Mouse (Mus musculus): ENCODE results near the gene Per2. TPM values are rescaled to one million over a fixed set of nuclear protein-coding genes. Genes with fewer than 3 reads are reported as not detected.
"Not testable (repeated sequence)": the region's sequence is repeated elsewhere in the genome, so short reads cannot be mapped to it uniquely, and the experiment has no call there.

Gene Per2
- polyA plus RNA-seq, 1 experiment from 2014 or later, result 7.3 TPM

GRCm38 (mm10) chr1:91482616-91483211 is 23.6 kb upstream of the Per2 start:
- Histone ChIP-seq H3K4me1 (ENCODE audit: insufficient read depth, low read depth, low read length) (peaks cover 4% of the 10 kb centered on the region; the same call in 1 of the 2 replicates), H3K4me2 (replicated peaks; ENCODE audit: low read depth, low read length) (no peak overlapping the region), H3K36me3 (ENCODE audit: insufficient read depth, low read length) (no peaks in the 10 kb centered on the region), H3K9me3 (ENCODE audit: low read length) (no peaks in the 10 kb centered on the region), H3K27ac (ENCODE audit: low read length) (peak overlapping the region; percentile 54; the same call in 1 of the 2 replicates), H3K27me3 (replicated peaks; ENCODE audit: insufficient read depth, low read length) (no peaks in the 10 kb centered on the region), H3K4me3 (ENCODE audit: low read depth, low read length) (no peak overlapping the region), H3K9ac (replicated peaks; ENCODE audit: low read depth) (no peak overlapping the region)
- peak; percentile 72 for ATAC-seq
- no peak for TF ChIP-seq CTCF (IDR thresholded peaks at IDR 0.05)
- TF ChIP-seq EP300 (IDR thresholded peaks at IDR 0.05), result peak; percentile 40; the same call in 1 of the 2 replicates
- WGBS, result 55% methylated on average over 7 of the region's 7 CpGs
- DNase-seq (ENCODE audit: low spot score), result peak; percentile 61

- peaks cover 4% of the 10 kb centered on the region; the same call in 1 of the 2 replicates for H3K4me1 ChIP-seq (ENCODE audit: insufficient read depth, low read depth, low read length)
- H3K9ac ChIP-seq (replicated peaks; ENCODE audit: low read depth), result no peak overlapping the region
- ATAC-seq (no peak), DNase-seq (ENCODE audit: low spot score) (no peak)
- no peak overlapping the region for H3K4me2 ChIP-seq (replicated peaks; ENCODE audit: low read depth, low read length)
- no peaks in the 10 kb centered on the region for H3K27me3 ChIP-seq (replicated peaks; ENCODE audit: insufficient read depth, low read length)
- H3K9me3 ChIP-seq (ENCODE audit: low read length), result no peaks in the 10 kb centered on the region
- no peak overlapping the region for H3K4me3 ChIP-seq (ENCODE audit: low read depth, low read length)
- WGBS, result 95% methylated on average over 1 of the region's 1 CpGs
- TF ChIP-seq EP300 (IDR thresholded peaks at IDR 0.05) (no peak), CTCF (IDR thresholded peaks at IDR 0.05) (peak; percentile 16; the same call in 1 of the 2 replicates)
- no peak overlapping the region for H3K27ac ChIP-seq (ENCODE audit: low read length)
- no peaks in the 10 kb centered on the region for H3K36me3 ChIP-seq (ENCODE audit: insufficient read depth, low read length)
These were observed 19.8 kb upstream of the Per2 start for GRCm38 (mm10) chr1:91478958-91479357.

DNA sequence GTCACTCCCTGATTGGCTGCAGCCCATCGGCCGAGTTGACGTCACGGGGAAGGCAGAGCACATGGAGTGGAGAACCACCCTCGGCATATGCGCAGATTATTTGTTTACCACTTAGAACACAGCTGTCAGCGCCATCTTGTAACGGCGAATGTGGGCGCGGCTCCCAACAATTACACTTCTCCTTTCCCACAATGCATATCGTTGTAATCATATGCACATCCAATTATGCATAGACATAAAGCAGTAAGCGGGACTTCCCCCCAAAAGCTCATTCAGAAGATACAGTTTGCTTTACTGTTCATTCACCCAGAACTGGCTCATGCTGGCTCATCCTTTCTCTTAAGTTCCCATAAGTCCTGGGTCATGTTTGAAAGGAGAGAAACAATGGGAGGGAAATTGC is 19.0 kb upstream of the Per2 start:
- H3K4me3 ChIP-seq (ENCODE audit: low read depth, low read length); H3K9ac ChIP-seq (replicated peaks; ENCODE audit: low read depth); DNase-seq (ENCODE audit: low spot score); H3K4me2 ChIP-seq (replicated peaks; ENCODE audit: low read depth, low read length); H3K4me1 ChIP-seq (ENCODE audit: insufficient read depth, low read depth, low read length); H3K27ac ChIP-seq (ENCODE audit: low read length); ATAC-seq; H3K9me3 ChIP-seq (ENCODE audit: low read length); H3K36me3 ChIP-seq (ENCODE audit: insufficient read depth, low read length); H3K27me3 ChIP-seq (replicated peaks; ENCODE audit: insufficient read depth, low read length): not testable (repeated sequence)
- WGBS, result 96% methylated on average over 9 of the region's 13 CpGs

DNA sequence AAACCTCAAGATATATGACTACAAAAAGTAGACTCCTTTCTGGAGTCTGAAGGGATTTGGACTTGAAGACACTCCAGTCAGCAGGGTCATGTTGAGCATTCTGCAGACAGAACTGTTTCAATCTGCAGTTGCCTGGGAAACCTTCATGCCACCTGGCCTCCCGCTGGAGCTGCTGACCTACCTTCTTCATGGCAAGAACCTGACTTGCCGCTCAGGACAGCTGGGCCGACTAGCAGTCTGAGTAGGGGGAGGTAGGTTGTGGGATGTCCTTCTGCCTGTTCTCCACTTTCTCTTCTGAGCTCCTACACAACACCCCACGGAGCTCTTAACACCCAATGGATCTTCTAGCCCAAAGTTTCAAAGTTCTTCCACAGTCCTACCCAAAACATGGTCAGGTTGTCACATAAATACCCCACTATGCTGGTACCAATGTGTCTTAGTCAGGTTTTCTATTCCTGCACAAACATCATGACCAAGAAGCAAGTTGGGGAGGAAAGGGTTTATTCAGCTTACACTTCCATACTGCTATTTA is 10.8 kb upstream of the Per2 start:
- no peaks in the 10 kb centered on the region for H3K9me3 ChIP-seq (ENCODE audit: low read length)
- no peak overlapping the region for H3K9ac ChIP-seq (replicated peaks; ENCODE audit: low read depth)
- no peak overlapping the region for H3K4me3 ChIP-seq (ENCODE audit: low read depth, low read length)
- ATAC-seq (no peak), DNase-seq (ENCODE audit: low spot score) (no peak)
- no peaks in the 10 kb centered on the region for H3K27me3 ChIP-seq (replicated peaks; ENCODE audit: insufficient read depth, low read length)
- WGBS, result 71% methylated on average over 4 of the region's 4 CpGs
- H3K36me3 ChIP-seq (ENCODE audit: insufficient read depth, low read length), result no peaks in the 10 kb centered on the region
- H3K4me1 ChIP-seq (ENCODE audit: insufficient read depth, low read depth, low read length), result no peaks in the 10 kb centered on the region; the same call in 1 of the 2 replicates
- TF ChIP-seq EP300 (IDR thresholded peaks at IDR 0.05), result no peak
- TF ChIP-seq CTCF (IDR thresholded peaks at IDR 0.05), result no peak
- no peak overlapping the region for H3K4me2 ChIP-seq (replicated peaks; ENCODE audit: low read depth, low read length)
- H3K27ac ChIP-seq (ENCODE audit: low read length), result no peak overlapping the region

DNA sequence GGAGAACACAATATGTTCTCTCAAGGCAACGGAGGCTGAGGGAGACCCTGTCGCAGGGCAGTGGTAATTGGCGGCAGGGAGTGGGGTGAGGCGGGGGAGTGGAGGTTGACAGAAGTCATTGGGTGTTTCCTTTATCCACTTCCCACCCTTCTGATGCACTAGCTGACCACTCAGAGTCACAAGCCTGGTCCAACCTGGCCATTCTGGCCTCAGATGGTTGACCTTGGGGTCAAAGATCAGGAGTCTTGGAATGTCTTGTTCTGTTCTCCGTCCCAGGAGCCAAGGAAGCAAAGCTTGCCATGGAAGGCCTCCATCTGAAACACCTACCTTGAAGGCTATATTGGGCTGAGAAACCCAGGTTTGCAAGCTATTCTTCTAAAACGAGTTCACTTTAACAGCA is 7.1 kb upstream of the Per2 start:
- Histone ChIP-seq H3K4me3 (ENCODE audit: low read depth, low read length) (no peak overlapping the region), H3K27me3 (replicated peaks; ENCODE audit: insufficient read depth, low read length) (no peaks in the 10 kb centered on the region), H3K9ac (replicated peaks; ENCODE audit: low read depth) (no peak overlapping the region), H3K9me3 (ENCODE audit: low read length) (no peaks in the 10 kb centered on the region), H3K27ac (ENCODE audit: low read length) (no peak overlapping the region), H3K4me2 (replicated peaks; ENCODE audit: low read depth, low read length) (no peak overlapping the region), H3K4me1 (ENCODE audit: insufficient read depth, low read depth, low read length) (peaks cover 4% of the 10 kb centered on the region; the same call in 1 of the 2 replicates), H3K36me3 (ENCODE audit: insufficient read depth, low read length) (no peaks in the 10 kb centered on the region)
- no peak for DNase-seq (ENCODE audit: low spot score)
- TF ChIP-seq CTCF (IDR thresholded peaks at IDR 0.05) (no peak), EP300 (IDR thresholded peaks at IDR 0.05) (no peak)
- ATAC-seq, result no peak
- WGBS, result 80% methylated on average over 6 of the region's 6 CpGs

DNA sequence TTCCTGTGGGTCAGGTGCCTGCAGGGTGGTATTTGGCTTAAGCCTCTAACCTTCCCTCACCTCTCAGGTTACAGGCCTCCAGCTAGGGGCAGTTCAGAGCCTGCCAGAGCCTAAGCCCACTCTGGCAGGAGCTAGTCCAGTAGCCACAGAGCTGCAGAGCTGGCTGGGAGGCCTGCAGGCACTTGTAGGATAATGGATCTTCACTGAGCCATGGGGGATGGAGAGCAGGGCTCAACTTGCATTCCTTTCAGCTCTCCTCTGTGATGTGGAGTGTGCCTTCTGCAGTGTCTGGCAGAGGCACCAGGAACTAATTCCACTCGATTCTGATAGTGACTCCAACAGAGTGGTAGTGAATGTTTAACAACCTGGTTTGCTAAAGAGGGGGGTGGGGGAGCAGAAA is 6.1 kb upstream of the Per2 start:
- Histone ChIP-seq H3K36me3 (ENCODE audit: insufficient read depth, low read length) (no peaks in the 10 kb centered on the region), H3K27ac (ENCODE audit: low read length) (no peak overlapping the region), H3K9ac (replicated peaks; ENCODE audit: low read depth) (no peak overlapping the region), H3K27me3 (replicated peaks; ENCODE audit: insufficient read depth, low read length) (no peaks in the 10 kb centered on the region), H3K4me1 (ENCODE audit: insufficient read depth, low read depth, low read length) (peaks cover 4% of the 10 kb centered on the region; the same call in 1 of the 2 replicates), H3K4me3 (ENCODE audit: low read depth, low read length) (no peak overlapping the region), H3K9me3 (ENCODE audit: low read length) (no peaks in the 10 kb centered on the region), H3K4me2 (replicated peaks; ENCODE audit: low read depth, low read length) (no peak overlapping the region)
- 11% methylated on average over 1 of the region's 1 CpGs for WGBS
- ATAC-seq, result peak; percentile 79
- peak; percentile 46 for DNase-seq (ENCODE audit: low spot score)
- TF ChIP-seq CTCF (IDR thresholded peaks at IDR 0.05) (no peak), EP300 (IDR thresholded peaks at IDR 0.05) (peak; percentile 33; the same call in 1 of the 2 replicates)
